Mouse (Mus musculus) brain, embryonic 14.5 days (tissue): ENCODE data around the gene Ssmem1. TPM values are rescaled to one million over a fixed set of nuclear protein-coding genes. Genes with fewer than 3 reads are reported as not detected.

ENCODE experiments used
- DNase-seq: peaks from one replicate; pipeline ENCODE4 v3.0.0-alpha.2; 2011; ENCODE audit warnings: low read depth
- CTCF ChIP-seq: fragments of 200-500 bp; IDR thresholded peaks from 2 replicates; pipeline ENCODE4 v1.5.1; 2012; ENCODE audit warnings: inconsistent platforms, mild to moderate bottlenecking, moderate library complexity, borderline replicate concordance; ENCODE audit not compliant: insufficient read depth, insufficient read length; ENCODE audit errors: extremely low read depth
- POLR2A ChIP-seq: fragments of 200-500 bp; IDR thresholded peaks from 2 replicates; pipeline ENCODE4 v1.6.1; 2012; ENCODE audit warnings: mild to moderate bottlenecking, inconsistent platforms, borderline replicate concordance; ENCODE audit not compliant: poor library complexity, insufficient read depth, insufficient read length, severe bottlenecking; ENCODE audit errors: extremely low read depth
- polyA plus RNA-seq: library from polyadenylated mRNA; depleted of rRNA; stranded (reverse); fragments of >200 nt; gene quantifications from 2 replicates; pipeline ENCODE4 v1.2.3, GENCODE M21; 2012

Gene Ssmem1
- polyA plus RNA-seq, 1 experiment = 0.10 TPM

- DNase-seq = no peak
- TF ChIP-seq POLR2A (no peak), CTCF (no peak)
Observed at GRCm38 (mm10) chr6:30550496-30551192, 41.0 kb downstream of the Ssmem1 start.

GRCm38 (mm10) chr6:30551193-30551515 is 41.5 kb downstream of the Ssmem1 start:
- DNase-seq = peak; percentile 74
- TF ChIP-seq CTCF (no peak), POLR2A (no peak)

GRCm38 (mm10) chr6:30551644-30552580 is 42.3 kb downstream of the Ssmem1 start:
- TF ChIP-seq CTCF (peak; percentile 6; the same call in 1 of the 2 replicates), POLR2A (no peak)
- DNase-seq = peak; percentile 95

GRCm38 (mm10) chr6:30552628-30553027 is 43.0 kb downstream of the Ssmem1 start:
- no peak for DNase-seq
- TF ChIP-seq POLR2A (no peak), CTCF (no peak)

GRCm38 (mm10) chr6:30553381-30554010 is 43.8 kb downstream of the Ssmem1 start:
- TF ChIP-seq POLR2A (no peak), CTCF (no peak)
- no peak for DNase-seq

- TF ChIP-seq POLR2A (no peak), CTCF (no peak)
- no peak for DNase-seq
Observed at GRCm38 (mm10) chr6:30554092-30554491, 44.4 kb downstream of the Ssmem1 start.

GRCm38 (mm10) chr6:30554621-30555170 is 45.0 kb downstream of the Ssmem1 start:
- no peak for DNase-seq
- no peak for TF ChIP-seq CTCF
- TF ChIP-seq POLR2A = no peak

GRCm38 (mm10) chr6:30556080-30556479 is 46.4 kb downstream of the Ssmem1 start:
- TF ChIP-seq CTCF (no peak), POLR2A (no peak)

GRCm38 (mm10) chr6:30559726-30560125 is 50.1 kb downstream of the Ssmem1 start:
- DNase-seq = no peak
- TF ChIP-seq POLR2A = no peak
- TF ChIP-seq CTCF = no peak

More at GRCm38 (mm10) chr6:30556080-30556479, 46.4 kb downstream of the Ssmem1 start:
- DNase-seq = peak; percentile 26

- DNase-seq = no peak
- TF ChIP-seq CTCF = no peak
Observed at GRCm38 (mm10) chr6:30562132-30562531, 52.5 kb downstream of the Ssmem1 start.

- no peak for TF ChIP-seq CTCF
- no peak for TF ChIP-seq POLR2A
- DNase-seq = no peak
Observed at GRCm38 (mm10) chr6:30563575-30563974, 53.9 kb downstream of the Ssmem1 start.
